Mouse (Mus musculus): ENCODE measurements around the gene Adgre1. TPM values are rescaled to one million over a fixed set of nuclear protein-coding genes. Genes with fewer than 3 reads are reported as not detected.

The Adgre1 gene
- polyA plus RNA-seq, 1 experiment from 2014 or later: 2.4 TPM

DNA sequence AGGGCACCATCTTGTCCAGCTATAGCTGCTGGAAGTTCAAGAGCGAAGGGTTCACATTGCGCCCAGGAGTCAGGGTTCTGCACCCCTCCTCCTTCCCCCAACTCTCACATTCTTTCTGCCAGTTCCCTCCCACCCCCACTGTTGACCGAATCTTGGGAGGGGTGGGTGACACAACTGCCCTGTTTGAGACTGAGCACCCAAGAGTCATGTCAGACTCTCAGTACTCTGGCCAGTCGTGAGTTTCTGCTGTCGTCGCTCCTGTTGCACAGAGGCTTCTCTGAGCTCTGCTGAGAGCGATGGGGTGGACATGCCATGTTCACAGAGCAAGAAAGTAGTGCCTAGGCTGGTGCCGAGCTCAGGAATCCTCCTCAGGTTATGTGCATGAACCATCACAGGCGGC, 19.2 kb upstream of the Adgre1 start:
- Histone ChIP-seq H3K27ac (ENCODE audit: poor library complexity, severe bottlenecking) (no peak overlapping the region), H3K36me3 (no peaks in the 10 kb centered on the region), H3K9ac (no peak overlapping the region), H3K4me3 (no peak overlapping the region), H3K9me3 (replicated peaks) (peaks cover 9% of the 10 kb centered on the region), H3K27me3 (replicated peaks) (no peaks in the 10 kb centered on the region), H3K4me2 (no peak overlapping the region), H3K4me1 (replicated peaks) (no peaks in the 10 kb centered on the region)
- ATAC-seq (ENCODE audit: insufficient number of reproducible peaks, low FRiP score): no peak
- WGBS: 67% methylated on average over 9 of the region's 9 CpGs

DNA sequence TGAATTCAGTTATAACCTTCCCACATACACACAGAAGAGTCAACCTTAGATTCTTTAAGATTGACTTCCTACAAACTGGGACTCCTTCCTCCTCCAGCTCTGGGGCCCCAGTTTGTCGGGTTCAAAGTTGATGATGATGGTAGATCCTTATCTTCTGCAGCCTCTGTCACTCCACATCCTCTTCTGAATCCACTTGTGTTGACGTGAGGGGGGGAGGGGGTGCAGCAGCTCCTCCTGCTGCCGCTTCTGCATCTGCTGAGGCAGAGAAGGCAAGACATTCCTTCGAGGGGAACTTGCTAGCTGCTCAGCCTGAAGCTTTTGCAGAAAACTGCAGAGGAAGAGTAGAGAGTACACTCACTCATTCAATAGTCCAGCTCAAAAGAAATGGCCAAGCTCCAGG, 16.9 kb upstream of the Adgre1 start:
- Histone ChIP-seq H3K4me2 (no peak overlapping the region), H3K4me3 (no peak overlapping the region), H3K9me3 (replicated peaks) (peaks cover 9% of the 10 kb centered on the region), H3K4me1 (replicated peaks) (no peaks in the 10 kb centered on the region), H3K9ac (no peak overlapping the region), H3K27me3 (replicated peaks) (no peaks in the 10 kb centered on the region), H3K36me3 (no peaks in the 10 kb centered on the region), H3K27ac (ENCODE audit: poor library complexity, severe bottlenecking) (no peak overlapping the region)
- ATAC-seq (ENCODE audit: insufficient number of reproducible peaks, low FRiP score): no peak
- 66% methylated on average over 4 of the region's 4 CpGs for WGBS

DNA sequence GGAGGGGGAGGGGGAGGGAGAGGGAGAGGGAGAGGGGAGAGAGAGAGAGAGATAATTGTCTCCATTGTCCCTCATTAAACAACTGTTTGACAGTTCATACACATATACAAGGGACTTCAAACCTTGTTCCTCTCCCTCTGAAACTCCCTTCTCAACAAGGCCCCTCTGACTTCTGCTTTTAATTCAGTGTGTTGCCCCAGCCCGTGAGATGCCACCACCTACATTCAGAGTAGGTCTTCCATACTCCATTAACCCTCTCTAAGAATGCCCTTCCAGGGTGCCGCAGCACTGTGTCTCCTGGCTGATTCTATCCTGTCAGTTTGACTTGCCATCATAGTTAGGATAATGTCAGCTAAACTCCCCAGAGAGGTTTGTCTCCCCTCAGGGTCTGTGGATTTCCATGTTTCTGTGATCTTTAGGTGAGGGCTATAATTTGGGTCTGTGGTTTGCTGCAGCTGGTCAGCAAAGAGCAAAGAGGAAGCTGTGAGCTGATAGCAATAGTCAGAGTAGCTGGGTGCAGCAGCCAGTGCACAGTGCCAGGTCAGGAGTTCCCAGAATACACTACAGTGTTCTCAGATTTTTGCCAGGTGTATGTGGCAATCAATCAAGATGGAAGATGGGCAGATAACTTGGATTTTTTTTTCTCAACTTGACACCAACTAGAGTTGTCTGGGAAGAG, 14.3 kb upstream of the Adgre1 start:
- ATAC-seq (ENCODE audit: insufficient number of reproducible peaks, low FRiP score): no peak
- Histone ChIP-seq H3K4me1 (replicated peaks) (no peaks in the 10 kb centered on the region), H3K4me2 (no peak overlapping the region), H3K36me3 (no peaks in the 10 kb centered on the region), H3K27me3 (replicated peaks) (no peaks in the 10 kb centered on the region), H3K9ac (no peak overlapping the region), H3K9me3 (replicated peaks) (peaks cover 9% of the 10 kb centered on the region), H3K27ac (ENCODE audit: poor library complexity, severe bottlenecking) (no peak overlapping the region), H3K4me3 (no peak overlapping the region)
- WGBS: 60% methylated on average over 2 of the region's 2 CpGs

DNA sequence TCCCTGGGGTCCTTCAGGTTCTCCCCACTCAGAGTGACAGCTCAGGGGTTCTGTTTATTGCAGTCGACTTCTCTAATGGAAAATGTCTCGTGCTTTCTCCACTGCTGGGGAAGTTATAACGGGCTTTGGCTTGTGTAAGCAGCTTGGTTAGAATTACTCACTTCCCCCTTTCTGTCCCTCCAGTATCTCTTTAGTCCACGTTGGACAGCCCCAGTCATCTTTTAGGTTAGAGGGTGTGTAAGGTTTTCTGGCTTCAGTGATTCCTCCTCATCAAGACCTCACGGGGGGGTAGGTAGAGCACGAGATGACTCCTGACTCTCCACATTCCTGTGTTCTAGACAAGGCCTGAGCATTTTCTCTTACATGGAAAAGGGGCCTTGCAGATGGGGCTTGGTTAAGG, 11.5 kb upstream of the Adgre1 start:
- 52% methylated on average over 6 of the region's 6 CpGs for WGBS
- no peaks in the 10 kb centered on the region for H3K36me3 ChIP-seq
- no peak overlapping the region for H3K27ac ChIP-seq (ENCODE audit: poor library complexity, severe bottlenecking)
- H3K4me3 ChIP-seq: no peak overlapping the region
- H3K4me2 ChIP-seq: no peak overlapping the region
- H3K9me3 ChIP-seq (replicated peaks): peaks cover 4% of the 10 kb centered on the region
- ATAC-seq (ENCODE audit: insufficient number of reproducible peaks, low FRiP score): no peak
- no peaks in the 10 kb centered on the region for H3K27me3 ChIP-seq (replicated peaks)
- H3K9ac ChIP-seq: no peak overlapping the region
- no peaks in the 10 kb centered on the region for H3K4me1 ChIP-seq (replicated peaks)

DNA sequence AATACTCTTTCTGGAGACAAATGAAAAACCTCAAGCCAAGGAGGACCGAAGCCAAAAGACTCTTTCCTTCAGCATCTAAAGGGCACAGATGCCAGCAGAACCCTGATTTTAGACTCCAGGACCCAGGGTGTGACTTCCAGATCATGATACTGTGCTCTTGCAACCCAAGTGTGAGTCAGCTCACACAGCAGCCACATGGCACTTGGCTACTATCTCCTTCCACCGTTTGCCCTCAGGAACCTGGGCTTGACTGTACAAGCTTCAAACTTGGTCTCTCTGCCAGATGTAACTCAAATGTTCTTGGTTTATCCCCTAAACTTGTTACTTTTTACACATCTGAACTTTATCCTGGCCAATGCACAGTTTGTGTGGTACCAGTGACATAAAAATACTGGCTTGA, 10.7 kb upstream of the Adgre1 start:
- Histone ChIP-seq H3K4me2 (no peak overlapping the region), H3K27me3 (replicated peaks) (no peaks in the 10 kb centered on the region), H3K9ac (no peak overlapping the region), H3K4me3 (no peak overlapping the region), H3K27ac (ENCODE audit: poor library complexity, severe bottlenecking) (no peak overlapping the region), H3K9me3 (replicated peaks) (peaks cover 3% of the 10 kb centered on the region), H3K36me3 (no peaks in the 10 kb centered on the region), H3K4me1 (replicated peaks) (no peaks in the 10 kb centered on the region)
- no peak for ATAC-seq (ENCODE audit: insufficient number of reproducible peaks, low FRiP score)
- 76% methylated on average over 2 of the region's 2 CpGs for WGBS

- ATAC-seq (ENCODE audit: insufficient number of reproducible peaks, low FRiP score): no peak
Measured at GRCm38 (mm10) chr17:57349067-57349466, 9.4 kb upstream of the Adgre1 start.

DNA sequence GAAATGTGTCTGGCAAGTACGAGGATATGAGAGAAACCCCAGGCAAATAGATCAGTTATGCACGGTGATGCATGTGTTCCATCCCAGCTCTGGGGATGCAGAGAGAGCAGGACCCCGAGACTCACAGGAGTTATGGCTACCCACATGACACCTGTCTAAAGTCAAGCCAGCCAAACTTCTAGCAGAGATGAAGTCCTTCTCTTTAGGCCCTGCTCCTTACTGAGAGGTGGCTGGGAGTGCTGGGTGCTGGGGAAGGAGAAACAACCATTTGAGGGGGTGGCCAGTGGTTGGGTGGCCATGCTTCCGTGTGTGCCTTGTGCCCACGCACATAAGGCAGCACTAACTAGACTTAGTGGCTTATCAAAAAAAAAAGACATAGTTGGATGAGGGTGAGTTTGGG, 8.3 kb upstream of the Adgre1 start:
- Histone ChIP-seq H3K4me3 (no peak overlapping the region), H3K36me3 (no peaks in the 10 kb centered on the region), H3K9ac (no peak overlapping the region), H3K4me1 (replicated peaks) (no peaks in the 10 kb centered on the region), H3K4me2 (no peak overlapping the region), H3K9me3 (replicated peaks) (no peaks in the 10 kb centered on the region), H3K27me3 (replicated peaks) (no peaks in the 10 kb centered on the region), H3K27ac (ENCODE audit: poor library complexity, severe bottlenecking) (no peak overlapping the region)
- 84% methylated on average over 5 of the region's 5 CpGs for WGBS
- no peak for ATAC-seq (ENCODE audit: insufficient number of reproducible peaks, low FRiP score)

More at GRCm38 (mm10) chr17:57349067-57349466, 9.4 kb upstream of the Adgre1 start:
- Histone ChIP-seq H3K9ac (no peak overlapping the region), H3K27me3 (replicated peaks) (no peaks in the 10 kb centered on the region), H3K4me3 (no peak overlapping the region), H3K27ac (ENCODE audit: poor library complexity, severe bottlenecking) (no peak overlapping the region), H3K9me3 (replicated peaks) (no peaks in the 10 kb centered on the region), H3K4me1 (replicated peaks) (no peaks in the 10 kb centered on the region), H3K4me2 (no peak overlapping the region), H3K36me3 (no peaks in the 10 kb centered on the region)
- WGBS: 67% methylated on average over 5 of the region's 5 CpGs

GRCm38 (mm10) chr17:57351107-57351506, 7.4 kb upstream of the Adgre1 start:
- Histone ChIP-seq H3K9me3 (replicated peaks) (no peaks in the 10 kb centered on the region), H3K4me3 (no peak overlapping the region), H3K27me3 (replicated peaks) (no peaks in the 10 kb centered on the region), H3K36me3 (no peaks in the 10 kb centered on the region), H3K4me1 (replicated peaks) (no peaks in the 10 kb centered on the region), H3K9ac (no peak overlapping the region), H3K27ac (ENCODE audit: poor library complexity, severe bottlenecking) (no peak overlapping the region), H3K4me2 (no peak overlapping the region)
- no peak; the same call in 1 of the 2 replicates for ATAC-seq (ENCODE audit: insufficient number of reproducible peaks, low FRiP score)
- 87% methylated on average over 9 of the region's 9 CpGs for WGBS

DNA sequence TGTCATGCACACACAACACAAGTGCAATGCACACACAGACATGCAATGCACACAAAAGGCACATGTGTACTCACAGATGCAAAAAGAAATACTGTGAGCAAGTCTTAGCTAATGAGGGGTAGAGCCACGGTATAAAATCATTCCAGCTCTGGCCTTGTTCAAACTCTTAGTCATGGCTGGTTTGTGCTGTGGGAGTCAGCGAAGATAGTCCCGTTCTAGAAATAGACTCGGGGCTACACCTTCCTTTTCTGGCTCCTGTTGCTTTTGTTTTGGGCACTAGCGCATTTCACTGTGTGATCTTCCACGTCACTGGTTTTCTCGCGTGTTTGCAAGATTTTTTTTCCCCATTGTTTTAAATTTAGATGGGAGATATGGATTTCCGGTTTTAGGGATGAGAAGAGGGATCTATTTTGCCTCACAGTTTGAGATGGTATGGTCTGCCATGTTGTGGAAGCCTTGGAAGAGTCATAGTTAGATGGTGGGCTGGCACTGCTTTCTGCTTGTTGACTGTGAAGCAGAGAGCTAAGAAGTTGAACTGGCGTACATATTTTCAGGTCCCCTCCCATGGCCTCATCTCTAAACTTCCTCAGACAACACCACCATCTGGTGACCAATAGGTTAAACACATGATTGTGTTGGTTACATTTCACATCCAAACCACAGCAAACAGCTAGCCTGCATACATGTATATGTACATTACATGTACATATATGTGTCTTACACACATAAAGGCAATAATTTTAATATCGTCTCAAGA, 1.2 kb downstream of the Adgre1 start:
- no peak overlapping the region for H3K4me3 ChIP-seq
- ATAC-seq (ENCODE audit: insufficient number of reproducible peaks, low FRiP score): no peak
- WGBS: 72% methylated on average over 11 of the region's 11 CpGs

More for the DNA sequence above, 1.2 kb downstream of the Adgre1 start:
- no peak overlapping the region for H3K9ac ChIP-seq
- H3K4me1 ChIP-seq (replicated peaks): no peaks in the 10 kb centered on the region
- H3K36me3 ChIP-seq: no peaks in the 10 kb centered on the region
- no peak overlapping the region for H3K4me2 ChIP-seq
- no peaks in the 10 kb centered on the region for H3K27me3 ChIP-seq (replicated peaks)
- H3K27ac ChIP-seq (ENCODE audit: poor library complexity, severe bottlenecking): no peak overlapping the region
- no peaks in the 10 kb centered on the region for H3K9me3 ChIP-seq (replicated peaks)
